Mouse (Mus musculus) liver, embryonic 11.5 days (tissue): Measurements from ENCODE around the gene Prdx2. TPM values are rescaled to one million over a fixed set of nuclear protein-coding genes. Genes with fewer than 3 reads are reported as not detected.

ENCODE experiments used
- ATAC-seq: fragments of 200-750 bp; cut with Nextera tagmentation; replicated peaks from 2 replicates; pipeline ENCODE4 v1.8.0; 2017; ENCODE audit warnings: moderate number of reproducible peaks, mild to moderate bottlenecking, moderate TSS enrichment, moderate library complexity; ENCODE audit not compliant: low FRiP score
- DNase-seq: peaks from one replicate; pipeline ENCODE4 v3.0.0-alpha.2; 2017; ENCODE audit warnings: low spot score
- H3K27ac ChIP-seq: fragments of 300-500 bp; sonication (generic); 2 replicates; pipeline ENCODE4 v1.5.1; 2014; ENCODE audit warnings: mild to moderate bottlenecking, low read depth, low read length, control low read depth
- H3K27me3 ChIP-seq: fragments of 300-500 bp; sonication (generic); replicated peaks from 2 replicates; pipeline ENCODE4 v1.6.1; 2014; ENCODE audit warnings: low read length, mixed read lengths; ENCODE audit not compliant: control insufficient read depth, insufficient read depth
- H3K36me3 ChIP-seq: fragments of 300-500 bp; sonication (generic); 2 replicates; pipeline ENCODE4 v1.6.1; 2014; ENCODE audit warnings: mild to moderate bottlenecking, low read length, moderate library complexity, mixed read lengths; ENCODE audit not compliant: control insufficient read depth, insufficient read depth
- H3K4me1 ChIP-seq: fragments of 300-500 bp; sonication (generic); replicated peaks from 2 replicates; pipeline ENCODE4 v1.6.1; 2014; ENCODE audit warnings: low read length, mixed read lengths; ENCODE audit not compliant: control insufficient read depth, insufficient read depth
- H3K4me2 ChIP-seq: fragments of 300-500 bp; sonication (generic); 2 replicates; pipeline ENCODE4 v1.6.1; 2014; ENCODE audit warnings: mild to moderate bottlenecking, control low read depth, moderate library complexity
- H3K4me3 ChIP-seq: fragments of 300-500 bp; sonication (generic); 2 replicates; pipeline ENCODE4 v1.5.1; 2014; ENCODE audit warnings: low read depth, low read length, control low read depth
- H3K9ac ChIP-seq: fragments of 300-500 bp; sonication (generic); 2 replicates; pipeline ENCODE4 v1.6.1; 2014; ENCODE audit warnings: low read depth, low read length, control low read depth
- H3K9me3 ChIP-seq: fragments of 300-500 bp; sonication (generic); 2 replicates; pipeline ENCODE4 v1.6.1; 2016; ENCODE audit warnings: low read length, inconsistent platforms, mixed read lengths; ENCODE audit not compliant: control insufficient read depth
- WGBS: fragments of 180-500 bp; shearing (Covaris S2); extraction: QIAGEN DNeasy Blood & Tissue Kit; methylation state at CpG from one replicate; pipeline ENCODE4 v1.1.7; 2014; 5-methylcytosine and 5-hydroxymethylcytosine counted together
- polyA plus RNA-seq: library from polyadenylated mRNA; unstranded; fragments of >200 nt; fragmentation: Nextera tagmentation; extraction: Ambion mirVana; gene quantifications from 2 replicates; pipeline ENCODE4 v1.2.1, GENCODE M21; 2014

The Prdx2 gene
- polyA plus RNA-seq, 1 experiment from 2014 or later, result 1,409 TPM

DNA sequence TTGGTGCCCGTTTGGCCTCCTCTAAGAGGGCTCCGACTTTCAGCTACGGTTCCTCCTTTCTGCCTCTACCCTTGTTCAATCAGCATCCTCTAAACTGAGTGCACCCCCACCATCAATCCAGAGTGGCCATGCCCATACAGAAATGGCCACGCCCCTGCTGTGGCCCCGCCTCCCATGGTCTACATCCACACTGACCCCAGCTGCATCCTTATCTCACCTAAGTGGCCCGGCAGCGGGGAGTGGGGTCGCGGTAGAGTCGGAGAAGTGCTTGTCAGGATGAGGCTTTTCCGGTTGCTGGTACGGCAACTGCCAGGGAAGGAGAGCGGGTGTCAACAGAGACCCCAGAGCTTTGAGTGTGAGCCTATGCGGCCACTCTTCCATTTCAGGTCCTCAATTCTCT is 33.9 kb upstream of the Prdx2 start:
- no peak for ATAC-seq

DNA sequence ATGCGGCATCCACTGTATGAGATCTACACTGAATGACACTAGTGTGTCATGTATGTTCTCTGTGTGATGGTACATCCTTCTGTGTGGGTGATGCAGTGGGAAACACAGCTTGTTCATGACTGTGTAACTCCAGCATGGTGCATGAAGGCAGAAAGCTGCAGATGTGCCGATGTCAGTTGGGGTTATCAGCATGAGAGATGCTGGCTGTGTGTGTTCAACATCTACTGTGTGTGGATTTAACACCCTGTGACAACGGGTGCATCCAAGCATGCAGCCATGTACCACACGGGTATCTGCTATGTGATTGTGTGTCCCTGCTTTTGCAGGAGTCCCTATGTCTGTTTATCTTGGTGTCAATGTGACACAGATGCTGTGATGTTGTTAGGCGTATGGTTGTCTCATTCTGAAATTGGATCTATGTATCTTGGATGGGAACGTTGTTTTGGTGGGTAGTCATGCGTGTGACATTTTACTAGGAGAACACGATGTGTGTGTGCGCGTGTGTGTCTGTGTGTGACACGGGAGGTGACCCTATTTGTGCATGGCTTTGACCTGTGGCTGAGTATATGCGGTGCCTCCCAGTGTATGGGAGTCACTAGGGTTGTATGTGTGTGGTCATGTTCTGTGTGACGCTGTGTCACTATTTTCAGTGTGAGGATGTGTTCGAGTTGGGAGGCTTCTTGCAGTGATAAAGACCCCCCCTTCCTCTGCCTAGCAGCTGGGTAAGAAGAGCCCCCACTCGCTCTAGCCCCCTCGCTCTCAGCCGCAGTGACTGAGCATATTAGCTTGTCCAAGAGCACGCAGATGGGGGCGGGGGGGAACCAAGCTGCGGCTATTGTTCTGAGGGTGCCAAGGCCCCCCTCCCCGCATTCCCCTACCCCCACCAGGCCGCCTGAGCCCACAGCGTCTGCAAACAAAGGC is 33.1 kb upstream of the Prdx2 start:
- Histone ChIP-seq H3K36me3 (no peaks in the 10 kb centered on the region), H3K9me3 (no peaks in the 10 kb centered on the region), H3K27ac (no peak overlapping the region), H3K9ac (no peak overlapping the region), H3K4me2 (peak overlapping the region; percentile 73), H3K4me3 (peak overlapping the region; percentile 47), H3K27me3 (peaks cover 61% of the 10 kb centered on the region), H3K4me1 (peaks cover 18% of the 10 kb centered on the region)
- no peak for DNase-seq
- no peak for ATAC-seq
- whole genome bisulfite sequencing, result 23% methylated on average over 23 of the region's 23 CpGs

More for the DNA sequence above, 33.9 kb upstream of the Prdx2 start:
- WGBS, result 7% methylated on average over 14 of the region's 14 CpGs
- Histone ChIP-seq H3K9me3 (no peaks in the 10 kb centered on the region), H3K4me1 (peaks cover 18% of the 10 kb centered on the region), H3K9ac (no peak overlapping the region), H3K4me3 (no peak overlapping the region), H3K27me3 (peaks cover 67% of the 10 kb centered on the region), H3K27ac (no peak overlapping the region), H3K4me2 (no peak overlapping the region), H3K36me3 (no peaks in the 10 kb centered on the region)
- DNase-seq, result no peak

DNA sequence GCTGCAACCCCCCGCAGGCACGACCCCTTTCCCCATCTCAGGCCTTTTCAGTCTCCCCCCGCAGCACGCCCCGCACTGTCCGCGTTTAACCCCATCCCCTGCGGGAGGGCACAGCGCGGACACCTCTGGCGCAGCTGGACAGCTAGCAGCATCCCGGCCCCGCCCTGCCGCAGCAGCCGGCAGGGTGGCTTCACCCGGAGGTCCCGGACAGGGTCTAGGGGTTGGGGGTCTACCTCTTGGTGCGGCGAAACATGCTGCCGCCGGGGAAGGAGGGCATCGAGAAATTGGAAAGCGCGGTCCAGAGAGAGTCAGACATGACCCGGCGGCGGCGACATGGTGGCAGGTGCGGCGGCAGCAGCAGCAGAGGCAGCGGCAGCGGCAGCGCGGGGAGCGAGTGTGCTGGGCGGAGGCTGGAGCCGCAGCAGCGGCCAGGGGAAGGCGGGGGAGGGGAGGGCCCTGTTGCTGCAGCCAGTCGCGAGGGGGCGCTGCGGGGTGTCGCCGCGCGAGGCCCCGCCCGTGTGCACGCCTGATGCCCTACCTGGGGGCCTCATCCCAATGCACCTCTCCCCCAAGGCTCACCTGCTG is 32.3 kb upstream of the Prdx2 start, which contains the start of gene Mast1:
Gene Mast1, minus strand, starts transcription at position 398 of the 585 bp plus-strand sequence.
- peaks cover 18% of the 10 kb centered on the region for H3K4me1 ChIP-seq
- no peaks in the 10 kb centered on the region for H3K36me3 ChIP-seq
- no peak within 1 kb of the TSS for H3K27ac ChIP-seq
- under 1% methylated on average over 49 of the region's 50 CpGs for WGBS
- H3K27me3 ChIP-seq, result peaks cover 54% of the 10 kb centered on the region
- ATAC-seq, result peak; percentile 82
- H3K4me2 ChIP-seq, result peak within 1 kb of the TSS; percentile 73
- no peaks in the 10 kb centered on the region for H3K9me3 ChIP-seq
- peak; percentile 75 for DNase-seq
- no peak within 1 kb of the TSS for H3K9ac ChIP-seq
- H3K4me3 ChIP-seq, result peak within 1 kb of the TSS; percentile 47

GRCm38 (mm10) chr8:84937620-84938485 is 31.5 kb upstream of the Prdx2 start:
- no peak overlapping the region for H3K9ac ChIP-seq
- peak overlapping the region; percentile 73 for H3K4me2 ChIP-seq
- DNase-seq, result no peak
- peaks cover 18% of the 10 kb centered on the region for H3K4me1 ChIP-seq
- H3K27me3 ChIP-seq, result peaks cover 48% of the 10 kb centered on the region
- no peaks in the 10 kb centered on the region for H3K36me3 ChIP-seq
- H3K9me3 ChIP-seq, result no peaks in the 10 kb centered on the region
- ATAC-seq, result no peak
- no peak overlapping the region for H3K27ac ChIP-seq
- 59% methylated on average over 13 of the region's 13 CpGs for WGBS
- peak overlapping the region; percentile 47 for H3K4me3 ChIP-seq

GRCm38 (mm10) chr8:84943699-84944098 is 25.7 kb upstream of the Prdx2 start:
- no peak overlapping the region for H3K9ac ChIP-seq
- no peak overlapping the region for H3K4me3 ChIP-seq
- H3K9me3 ChIP-seq, result no peaks in the 10 kb centered on the region
- H3K27ac ChIP-seq, result no peak overlapping the region
- no peaks in the 10 kb centered on the region for H3K36me3 ChIP-seq
- H3K4me2 ChIP-seq, result no peak overlapping the region
- peaks cover 13% of the 10 kb centered on the region for H3K4me1 ChIP-seq
- no peak for DNase-seq
- 23% methylated on average over 4 of the region's 4 CpGs for WGBS
- no peak for ATAC-seq
- peaks cover 55% of the 10 kb centered on the region for H3K27me3 ChIP-seq

DNA sequence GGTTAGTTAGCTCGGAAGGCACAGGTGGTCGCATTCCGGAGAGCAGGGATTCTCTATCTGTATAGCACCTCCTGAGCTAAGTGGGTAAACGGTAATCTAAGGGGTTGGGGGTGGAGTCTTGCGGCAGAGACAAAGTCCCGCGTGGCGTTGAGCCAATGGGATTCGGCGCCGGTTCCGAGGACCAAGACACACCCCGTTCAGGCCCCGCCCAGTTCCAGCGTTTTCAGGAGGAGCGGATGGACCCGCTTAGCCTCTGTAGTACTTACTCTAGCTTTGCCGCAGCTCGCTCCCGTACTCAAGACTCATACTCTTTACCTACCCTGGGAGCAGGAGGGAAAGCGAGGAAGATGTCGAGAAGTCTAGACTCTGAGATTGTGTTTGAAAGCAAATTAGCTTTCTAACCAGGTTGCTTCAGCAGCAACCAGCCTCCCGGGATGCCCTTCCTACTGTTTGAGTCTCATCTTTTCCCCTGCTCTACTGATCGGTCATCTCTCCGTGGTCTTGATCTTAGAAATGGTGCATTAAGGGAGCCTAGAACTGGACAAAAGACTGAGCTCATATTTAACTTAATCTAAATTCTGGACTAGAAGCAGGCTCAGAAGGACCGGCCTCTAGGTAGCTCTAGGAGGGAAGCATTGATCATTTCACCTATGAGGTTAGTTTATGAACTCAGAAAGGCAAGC is 24.8 kb upstream of the Prdx2 start:
- Histone ChIP-seq H3K9me3 (no peaks in the 10 kb centered on the region), H3K27me3 (peaks cover 58% of the 10 kb centered on the region), H3K4me1 (peaks cover 13% of the 10 kb centered on the region), H3K4me2 (peak overlapping the region; percentile 30), H3K27ac (no peak overlapping the region), H3K9ac (no peak overlapping the region), H3K4me3 (peak overlapping the region; percentile 18; the same call in 1 of the 2 replicates), H3K36me3 (no peaks in the 10 kb centered on the region)
- DNase-seq (peak; percentile 72), ATAC-seq (peak; percentile 84)
- 4% methylated on average over 26 of the region's 26 CpGs for WGBS

GRCm38 (mm10) chr8:84945235-84945632 is 24.2 kb upstream of the Prdx2 start:
- H3K27ac ChIP-seq, result no peak overlapping the region
- peaks cover 13% of the 10 kb centered on the region for H3K4me1 ChIP-seq
- H3K9me3 ChIP-seq, result no peaks in the 10 kb centered on the region
- no peak for DNase-seq
- H3K4me2 ChIP-seq, result peak overlapping the region; percentile 30; the same call in 1 of the 2 replicates
- H3K36me3 ChIP-seq, result no peaks in the 10 kb centered on the region
- 11% methylated on average over 11 of the region's 11 CpGs for WGBS
- H3K4me3 ChIP-seq, result peak overlapping the region; percentile 47; the same call in 1 of the 2 replicates
- H3K9ac ChIP-seq, result no peak overlapping the region
- H3K27me3 ChIP-seq, result peaks cover 64% of the 10 kb centered on the region
- peak; percentile 17; the same call in 1 of the 2 replicates for ATAC-seq
